Mouse (Mus musculus) lung, adult 2 months (tissue): ENCODE measurements around the gene Drd4. TPM values are rescaled to one million over a fixed set of nuclear protein-coding genes. Genes with fewer than 3 reads are reported as not detected.
A peak's percentile ranks its signal among the peaks of the same experiment; 100 is the strongest.

ENCODE experiments used
- DNase-seq: peaks from one replicate; pipeline ENCODE4 v3.0.0; 2022
- H3K4me1 ChIP-seq: fragments of 200-500 bp; 2 replicates; pipeline ENCODE4 v1.6.1; 2011; ENCODE audit warnings: low read length; ENCODE audit not compliant: control insufficient read depth, insufficient read depth
- H3K4me3 ChIP-seq: fragments of 200-500 bp; replicated peaks from 2 replicates; pipeline ENCODE3; 2011; ENCODE audit warnings: low read depth, mild to moderate bottlenecking, control low read depth, low read length; ENCODE audit errors: extremely low read depth
- CTCF ChIP-seq: fragments of 200-500 bp; IDR thresholded peaks from 2 replicates; pipeline ENCODE4 v1.5.1; 2011; ENCODE audit warnings: mild to moderate bottlenecking, low read length, control low read depth; ENCODE audit not compliant: insufficient read depth
- POLR2A ChIP-seq: fragments of 200-500 bp; IDR thresholded peaks from 2 replicates; pipeline ENCODE4 v1.6.1; 2011; ENCODE audit warnings: low read depth, mild to moderate bottlenecking, control low read depth, low read length, borderline replicate concordance; ENCODE audit errors: extremely low read depth
- WGBS: fragments of 180-500 bp; shearing (Covaris S2); methylation state at CpG from one replicate; pipeline ENCODE4 v1.1.7; 2018; 5-methylcytosine and 5-hydroxymethylcytosine counted together
- polyA plus RNA-seq: library from polyadenylated mRNA; depleted of rRNA; stranded (reverse); fragments of >200 nt; gene quantifications from 2 replicates; pipeline ENCODE4 v1.2.3, GENCODE M21; 2012

The Drd4 gene
- polyA plus RNA-seq, 1 experiment: not detected

- Histone ChIP-seq H3K4me3 (no peak overlapping the region), H3K4me1 (no peaks in the 10 kb centered on the region)
- 84% methylated on average over 2 of the region's 2 CpGs for WGBS
- no peak for TF ChIP-seq CTCF
- TF ChIP-seq POLR2A: no peak
- no peak for DNase-seq
Observed at GRCm38 (mm10) chr7:141314416-141314815, 22.6 kb downstream of the Drd4 start.

DNA sequence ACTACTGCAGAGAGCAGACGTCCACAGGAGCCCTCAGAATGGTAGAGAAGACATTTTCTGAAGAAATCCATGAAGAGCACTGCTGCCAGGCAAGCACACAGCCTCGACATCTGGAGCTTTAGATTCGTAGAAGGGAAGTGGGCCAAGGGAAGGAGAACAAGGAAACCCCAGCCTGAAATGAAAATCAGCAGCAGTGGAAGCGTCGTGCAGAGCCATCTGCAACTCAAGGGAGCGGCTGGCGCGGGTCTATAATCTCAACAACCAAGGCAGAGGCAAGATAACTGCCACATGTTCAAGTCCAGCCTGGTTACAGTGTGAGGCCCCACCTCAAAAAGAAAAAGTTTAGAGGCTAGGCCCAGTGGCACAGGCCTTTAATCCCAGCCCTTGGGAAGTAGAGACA lies 23.3 kb downstream of the Drd4 start:
- Histone ChIP-seq H3K4me1 (no peaks in the 10 kb centered on the region), H3K4me3 (no peak overlapping the region)
- TF ChIP-seq CTCF (no peak), POLR2A (no peak)
- no peak for DNase-seq
- WGBS: 83% methylated on average over 8 of the region's 8 CpGs

DNA sequence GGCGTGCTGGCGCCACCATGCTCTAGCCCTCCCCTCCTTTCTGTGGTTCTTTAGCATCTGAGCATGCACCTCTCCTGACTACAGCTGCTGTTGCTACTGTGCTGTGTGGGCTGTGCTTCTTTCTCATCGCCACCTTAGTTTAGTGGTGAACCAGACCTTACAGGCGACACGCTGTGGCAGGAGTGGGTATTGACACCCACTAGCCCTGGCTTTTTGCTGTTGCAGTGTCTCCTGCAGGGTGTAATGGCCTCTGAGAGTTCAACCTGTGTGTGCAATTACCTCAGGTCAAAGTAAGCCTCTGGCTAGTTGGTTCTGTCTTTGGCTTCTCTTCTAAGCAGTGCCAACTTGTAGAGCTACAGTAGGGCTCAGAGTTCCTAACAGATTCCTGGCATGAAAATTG lies 24.2 kb downstream of the Drd4 start:
- DNase-seq: peak; percentile 34

DNA sequence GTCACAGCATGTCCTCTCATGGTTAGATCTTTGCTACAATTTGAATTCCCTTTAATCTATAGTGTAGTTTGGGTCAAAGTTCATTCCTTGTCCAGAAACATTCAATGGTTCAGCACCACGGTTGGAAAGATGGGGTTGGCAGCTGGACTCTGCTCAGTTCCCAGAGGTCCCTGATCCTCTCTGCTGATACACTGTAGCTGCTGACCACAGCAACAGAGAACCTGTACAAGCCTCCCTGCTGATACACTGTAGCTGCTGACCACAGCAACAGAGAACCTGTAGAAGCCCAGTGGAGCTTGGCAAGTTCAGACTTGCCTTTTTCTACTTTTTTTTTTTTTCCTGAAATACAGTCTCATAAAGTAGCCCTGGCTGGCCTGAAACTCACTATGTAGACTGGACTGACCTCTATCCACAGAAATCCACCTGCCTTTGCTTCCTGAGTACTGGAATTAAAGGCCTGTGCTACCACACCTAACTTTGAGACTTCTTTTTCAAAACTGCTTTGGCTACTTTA lies 25.9 kb downstream of the Drd4 start:
- Histone ChIP-seq H3K4me3 (no peak overlapping the region), H3K4me1 (no peaks in the 10 kb centered on the region)
- no peak for TF ChIP-seq POLR2A
- no peak for TF ChIP-seq CTCF
- no peak for DNase-seq
- 70% methylated on average over 1 of the region's 1 CpGs for WGBS

More for the DNA sequence above, 24.2 kb downstream of the Drd4 start:
- Histone ChIP-seq H3K4me3 (no peak overlapping the region), H3K4me1 (no peaks in the 10 kb centered on the region)
- TF ChIP-seq CTCF: peak; percentile 64
- no peak for TF ChIP-seq POLR2A
- WGBS: 73% methylated on average over 5 of the region's 5 CpGs

DNA sequence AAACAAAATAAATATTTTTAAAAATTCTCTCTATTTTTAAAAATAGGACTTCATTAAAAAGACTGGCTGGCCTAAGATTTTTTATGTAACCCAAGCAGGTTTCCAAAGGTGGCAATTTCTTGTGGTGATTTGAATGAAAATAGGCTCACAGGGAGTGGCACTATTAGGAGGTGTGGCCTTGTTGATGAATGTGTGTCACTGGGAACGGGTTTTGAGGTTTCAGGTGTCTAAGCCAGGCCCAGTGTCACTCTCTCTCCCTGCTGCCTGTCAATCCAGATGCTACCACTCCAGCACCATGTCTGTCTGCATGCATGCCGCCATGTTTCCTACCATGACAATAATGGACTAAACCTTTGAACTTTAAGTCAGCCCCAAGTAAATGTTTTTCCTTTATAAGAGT lies 27.6 kb downstream of the Drd4 start:
- TF ChIP-seq POLR2A: no peak
- TF ChIP-seq CTCF: no peak
- 73% methylated on average over 2 of the region's 2 CpGs for WGBS
- no peak for DNase-seq

GRCm38 (mm10) chr7:141324686-141325085 lies 32.9 kb downstream of the Drd4 start:
- DNase-seq: no peak
- Histone ChIP-seq H3K4me1 (peaks cover 15% of the 10 kb centered on the region), H3K4me3 (no peak overlapping the region)
- WGBS: 59% methylated on average over 1 of the region's 1 CpGs
- no peak for TF ChIP-seq CTCF
- TF ChIP-seq POLR2A: no peak

More for the DNA sequence above, 27.6 kb downstream of the Drd4 start:
- H3K4me1 ChIP-seq: no peaks in the 10 kb centered on the region
- no peak overlapping the region for H3K4me3 ChIP-seq

GRCm38 (mm10) chr7:141326546-141327446 lies 35.0 kb downstream of the Drd4 start:
- 4% methylated on average over 35 of the region's 35 CpGs for WGBS
- TF ChIP-seq POLR2A (no peak), CTCF (no peak)
- Histone ChIP-seq H3K4me3 (peak overlapping the region; percentile 71), H3K4me1 (peaks cover 15% of the 10 kb centered on the region)
- peak; percentile 28 for DNase-seq

GRCm38 (mm10) chr7:141327469-141328372 lies 35.9 kb downstream of the Drd4 start, which contains the start of the genes Deaf1 and Tmem80:
TSS of gene Deaf1 (minus strand) at chr7:141327690.
TSS of gene Tmem80 (plus strand) at chr7:141327739.
- DNase-seq: peak; percentile 99
- H3K4me1 ChIP-seq: peaks cover 18% of the 10 kb centered on the region
- TF ChIP-seq CTCF (no peak), POLR2A (peak; percentile 91)
- under 1% methylated on average over 104 of the region's 105 CpGs for WGBS
- H3K4me3 ChIP-seq: peak within 1 kb of the TSS; percentile 96

GRCm38 (mm10) chr7:141328373-141328990 lies 36.7 kb downstream of the Drd4 start:
- H3K4me3 ChIP-seq: peak overlapping the region; percentile 96
- DNase-seq: no peak
- 11% methylated on average over 24 of the region's 24 CpGs for WGBS

GRCm38 (mm10) chr7:141330706-141331105 lies 38.9 kb downstream of the Drd4 start:
- H3K4me3 ChIP-seq: no peak overlapping the region
- TF ChIP-seq POLR2A (no peak), CTCF (no peak)
- no peak for DNase-seq
- H3K4me1 ChIP-seq: peaks cover 18% of the 10 kb centered on the region

More at GRCm38 (mm10) chr7:141328373-141328990, 36.7 kb downstream of the Drd4 start:
- no peak for TF ChIP-seq POLR2A
- TF ChIP-seq CTCF: no peak
- H3K4me1 ChIP-seq: peaks cover 18% of the 10 kb centered on the region
